Mouse (Mus musculus): ENCODE measurements around the gene Gm28043.

- TF ChIP-seq CTCF (IDR thresholded peaks at IDR 0.05; ENCODE audit: borderline replicate concordance, insufficient read depth, low read length): no peak
- TF ChIP-seq POLR2A (IDR thresholded peaks at IDR 0.05; ENCODE audit: low read depth, low read length): no peak
Observed at GRCm38 (mm10) chr17:29680921-29681320, 66.2 kb downstream of the Gm28043 start.

Measured in embryonic fibroblast, embryonic 13.5 days (primary cell).